Mouse (Mus musculus) ES-Bruce4 (cell line): ENCODE results near the gene Mmaa. TPM values are rescaled to one million over a fixed set of nuclear protein-coding genes. Genes with fewer than 3 reads are reported as not detected.

Experiments used
- H3K27ac ChIP-seq: 2 replicates; pipeline ENCODE4 v1.5.1; 2012; ENCODE audit warnings: low read length, inconsistent platforms; ENCODE audit not compliant: insufficient read depth
- H3K27me3 ChIP-seq: 2 replicates; pipeline ENCODE4 v1.6.1; 2012; ENCODE audit warnings: mild to moderate bottlenecking, low read length, inconsistent platforms; ENCODE audit not compliant: control insufficient read depth, poor library complexity, insufficient read depth, severe bottlenecking
- H3K36me3 ChIP-seq: 2 replicates; pipeline ENCODE4 v1.6.1; 2012; ENCODE audit warnings: inconsistent platforms, mild to moderate bottlenecking, low read length, moderate library complexity; ENCODE audit not compliant: control insufficient read depth, poor library complexity, insufficient read depth, severe bottlenecking
- H3K4me1 ChIP-seq: one replicate; pipeline ENCODE4 v1.8.1; 2011; ENCODE audit warnings: low read length; ENCODE audit not compliant: control insufficient read depth, insufficient read depth
- H3K4me3 ChIP-seq: 2 replicates; pipeline ENCODE4 v1.5.1; 2011; ENCODE audit warnings: low read depth, mild to moderate bottlenecking, low read length
- H3K9ac ChIP-seq: 2 replicates; pipeline ENCODE4 v1.6.1; 2012; ENCODE audit warnings: low read depth, mild to moderate bottlenecking, inconsistent platforms; ENCODE audit not compliant: poor library complexity, severe bottlenecking
- H3K9me3 ChIP-seq: replicated peaks from 2 replicates; pipeline ENCODE4 v1.6.1; 2012; ENCODE audit warnings: mild to moderate bottlenecking, low read length, inconsistent platforms; ENCODE audit not compliant: control insufficient read depth, poor library complexity, insufficient read depth, severe bottlenecking
- CTCF ChIP-seq: IDR thresholded peaks from one replicate; pipeline ENCODE4 v1.8.1; 2011; ENCODE audit warnings: low read depth, low read length
- EP300 ChIP-seq: IDR thresholded peaks from 2 replicates; pipeline ENCODE4 v1.6.1; 2011; ENCODE audit warnings: low read depth, low read length; ENCODE audit not compliant: insufficient read depth
- POLR2A ChIP-seq: IDR thresholded peaks from one replicate; pipeline ENCODE4 v1.8.1; 2011; ENCODE audit warnings: low read length; ENCODE audit not compliant: insufficient read depth
- polyA plus RNA-seq: library from polyadenylated mRNA; stranded (reverse); fragments of >200 nt; gene quantifications from 2 replicates; pipeline ENCODE4 v1.2.4, GENCODE M21; 2011; ENCODE audit warnings: low read depth; ENCODE audit not compliant: missing spikeins, insufficient read depth, insufficient read length

Gene Mmaa
- polyA plus RNA-seq, 1 experiment = 6.1 TPM

DNA sequence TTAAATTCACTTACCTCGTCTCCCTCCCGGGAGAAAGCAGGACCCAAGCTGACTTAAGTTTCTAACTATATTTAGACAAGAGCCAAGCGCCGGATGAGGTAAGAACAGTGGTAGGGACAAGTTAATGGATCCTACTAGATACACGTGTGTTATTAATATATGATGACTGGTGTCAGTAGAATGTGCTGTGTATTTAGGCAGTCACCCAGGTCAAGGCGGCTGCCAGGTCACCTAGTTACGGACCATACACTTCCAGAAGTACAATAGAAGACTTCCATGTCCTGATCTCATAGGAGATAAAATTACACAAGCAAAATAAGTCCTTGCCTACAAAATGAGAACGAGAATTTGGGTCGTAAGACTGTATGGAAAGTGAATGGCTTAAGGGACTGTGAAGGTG lies 36.3 kb upstream of the Mmaa start:
- H3K4me1 ChIP-seq = no peaks in the 10 kb centered on the region
- no peaks in the 10 kb centered on the region for H3K36me3 ChIP-seq
- TF ChIP-seq CTCF (no peak), POLR2A (no peak), EP300 (no peak)
- no peak overlapping the region for H3K27ac ChIP-seq
- no peak overlapping the region for H3K9ac ChIP-seq
- H3K9me3 ChIP-seq = no peaks in the 10 kb centered on the region
- no peak overlapping the region for H3K4me3 ChIP-seq
- H3K27me3 ChIP-seq = no peaks in the 10 kb centered on the region

DNA sequence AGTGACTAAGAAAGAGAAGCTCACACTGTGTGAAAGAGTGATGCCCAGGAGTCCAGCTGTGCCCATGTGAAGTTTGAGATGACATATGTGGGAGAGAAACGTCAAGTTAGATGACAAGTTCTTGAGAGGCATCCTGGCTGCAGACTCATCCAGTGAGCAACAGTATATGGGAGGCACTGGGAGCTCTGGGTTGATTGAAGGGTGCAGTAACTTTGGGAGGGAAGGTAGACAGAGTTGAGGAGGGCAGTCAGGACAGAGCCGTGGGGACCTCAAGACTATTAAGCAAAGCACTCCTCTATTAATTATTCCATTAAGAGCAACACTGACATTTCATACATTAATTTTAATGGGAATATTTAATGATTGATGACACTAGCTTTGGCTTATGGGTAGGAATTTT lies 35.0 kb upstream of the Mmaa start:
- H3K27me3 ChIP-seq = no peaks in the 10 kb centered on the region
- no peak overlapping the region for H3K27ac ChIP-seq
- TF ChIP-seq EP300 (no peak), CTCF (no peak), POLR2A (no peak)
- no peaks in the 10 kb centered on the region for H3K9me3 ChIP-seq
- H3K36me3 ChIP-seq = no peaks in the 10 kb centered on the region
- H3K4me1 ChIP-seq = no peaks in the 10 kb centered on the region
- no peak overlapping the region for H3K9ac ChIP-seq
- H3K4me3 ChIP-seq = no peak overlapping the region

- Histone ChIP-seq H3K9ac (no peak overlapping the region), H3K36me3 (no peaks in the 10 kb centered on the region), H3K27me3 (no peaks in the 10 kb centered on the region), H3K9me3 (no peaks in the 10 kb centered on the region), H3K27ac (no peak overlapping the region), H3K4me1 (no peaks in the 10 kb centered on the region), H3K4me3 (no peak overlapping the region)
- TF ChIP-seq POLR2A (no peak), EP300 (no peak), CTCF (no peak)
Observed at GRCm38 (mm10) chr8:79329182-79329581, 34.4 kb upstream of the Mmaa start.

DNA sequence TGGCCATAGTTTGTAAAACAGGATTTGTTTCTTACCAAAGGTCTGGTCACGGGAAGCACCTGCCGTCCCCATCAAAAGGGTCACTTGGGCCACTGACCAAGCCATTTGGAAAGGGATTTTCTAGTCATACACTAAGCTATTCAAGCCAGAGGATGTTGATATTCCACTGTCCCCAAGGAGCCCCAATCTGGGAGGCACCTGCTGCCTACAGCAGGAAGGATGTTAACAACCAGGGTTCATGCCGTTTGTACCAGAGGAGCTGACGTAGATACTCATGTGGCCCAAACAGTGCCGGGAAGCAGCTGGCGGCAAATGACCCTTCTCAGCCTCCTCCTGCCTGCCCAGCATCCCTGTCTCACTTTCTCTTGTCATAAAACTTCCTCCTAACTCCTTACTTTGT lies 30.8 kb upstream of the Mmaa start:
- Histone ChIP-seq H3K9ac (no peak overlapping the region), H3K27ac (no peak overlapping the region), H3K36me3 (no peaks in the 10 kb centered on the region), H3K27me3 (no peaks in the 10 kb centered on the region), H3K9me3 (no peaks in the 10 kb centered on the region), H3K4me3 (no peak overlapping the region), H3K4me1 (no peaks in the 10 kb centered on the region)
- TF ChIP-seq CTCF (no peak), EP300 (no peak), POLR2A (no peak)

GRCm38 (mm10) chr8:79324928-79325327 lies 30.2 kb upstream of the Mmaa start:
- Histone ChIP-seq H3K4me3 (no peak overlapping the region), H3K9me3 (no peaks in the 10 kb centered on the region), H3K9ac (no peak overlapping the region), H3K36me3 (no peaks in the 10 kb centered on the region), H3K27me3 (no peaks in the 10 kb centered on the region), H3K4me1 (no peaks in the 10 kb centered on the region), H3K27ac (no peak overlapping the region)
- no peak for TF ChIP-seq POLR2A
- TF ChIP-seq EP300 = no peak
- TF ChIP-seq CTCF = no peak

- H3K4me3 ChIP-seq = no peak overlapping the region
Observed at GRCm38 (mm10) chr8:79324036-79324435, 29.3 kb upstream of the Mmaa start.

More at GRCm38 (mm10) chr8:79324036-79324435, 29.3 kb upstream of the Mmaa start:
- Histone ChIP-seq H3K27me3 (no peaks in the 10 kb centered on the region), H3K9me3 (no peaks in the 10 kb centered on the region), H3K36me3 (no peaks in the 10 kb centered on the region), H3K9ac (no peak overlapping the region), H3K27ac (no peak overlapping the region), H3K4me1 (no peaks in the 10 kb centered on the region)
- TF ChIP-seq EP300 (no peak), CTCF (no peak), POLR2A (no peak)
